In genomic region chr8:80739155-80739924, GRCm38 (mm10) we compare ENCODE assay signal across 8 mouse cellular contexts. TPM values are rescaled to one million over a fixed set of nuclear protein-coding genes. Genes with fewer than 3 reads are reported as not detected.
DNase-seq lines count a peak whose midpoint lies in the region; ATAC-seq and TF ChIP-seq lines count a peak whose summit lies in the region.
"Not testable (repeated sequence)": the region's sequence is repeated elsewhere in the genome, so short reads cannot be mapped to it uniquely, and the experiment has no call there.

Smarca5 (minus strand) TSS chr8:80739497.

- TF ChIP-seq CTCF in gastrocnemius, adult 2 months (IDR thresholded peaks at IDR 0.05); left cerebral cortex, adult 2 months (IDR thresholded peaks at IDR 0.05): not testable (repeated sequence)
- TF ChIP-seq CTCF in hindbrain, postnatal 0 days (IDR thresholded peaks at IDR 0.05; ENCODE audit: low read depth) = peak; percentile 19; the same call in 1 of the 2 replicates

- ATAC-seq in activated CD4-positive, CD25-positive, alpha-beta regulatory T cell, adult 4 months = peak; percentile 88
- ATAC-seq in common myeloid progenitor, adult 5-6 weeks (replicated peaks; ENCODE audit: low read depth, poor library complexity, severe bottlenecking) = peak; percentile 97
- ATAC-seq in hindbrain, postnatal 0 days = peak; percentile 97

- H3K27me3 ChIP-seq in hindbrain, postnatal 0 days (ENCODE audit: insufficient read depth, low read length) = not testable (repeated sequence)

- H3K9ac ChIP-seq in hindbrain, postnatal 0 days (replicated peaks; ENCODE audit: low read length) = peak within 1 kb of the TSS; percentile 85

- intact Hi-C loops in gastrocnemius, adult 2 months (cut with DNase I); left cerebral cortex, adult 2 months (cut with DNase I): not testable (repeated sequence)

- H3K79me2 ChIP-seq in macrophage (ENCODE audit: inconsistent target) = peaks cover 41% of the 10 kb centered on the region

- H3K4me2 ChIP-seq in hindbrain, postnatal 0 days (ENCODE audit: low read depth, low read length) = peak within 1 kb of the TSS; percentile 80

- 2% methylated on average over 74 of the region's 91 CpGs for WGBS in hindbrain, postnatal 0 days
- WGBS in macrophage (ENCODE audit: missing documents) = under 1% methylated on average over 62 of the region's 91 CpGs

- not testable (repeated sequence) for H3K9me3 ChIP-seq in hindbrain, postnatal 0 days (ENCODE audit: low read length)

- H3K36me3 ChIP-seq in hindbrain, postnatal 0 days (ENCODE audit: insufficient read depth, low read length); macrophage (ENCODE audit: inconsistent target): not testable (repeated sequence)

- H3K4me1 ChIP-seq in hindbrain, postnatal 0 days (ENCODE audit: insufficient read depth, low read length) = not testable (repeated sequence)

- peak within 1 kb of the TSS; percentile 98 for H3K27ac ChIP-seq in gastrocnemius, adult 2 months
- H3K27ac ChIP-seq in hindbrain, postnatal 0 days = peak within 1 kb of the TSS; percentile 96
- peak within 1 kb of the TSS; percentile 96 for H3K27ac ChIP-seq in left cerebral cortex, adult 2 months
- peak within 1 kb of the TSS; percentile 68 for H3K27ac ChIP-seq in macrophage

- DNase-seq in gastrocnemius, adult 2 months = peak; percentile 95
- peak; percentile 93 for DNase-seq in hindbrain, postnatal 0 days (ENCODE audit: low spot score)
- peak; percentile 92 to 93 for DNase-seq in left cerebral cortex, adult 2 months (ENCODE audit: extremely low spot score in 1 of 2, low spot score in 2 of 2)
- peak; percentile 81 for DNase-seq in retina, postnatal 7 days (ENCODE audit: low read depth, low spot score)
- peak; percentile 93 to 98 for DNase-seq in urinary bladder, adult 18-20 months (ENCODE audit: low spot score in 2 of 2)

- H3K4me3 ChIP-seq in gastrocnemius, adult 2 months = peak within 1 kb of the TSS; percentile 95
- H3K4me3 ChIP-seq in hindbrain, postnatal 0 days (ENCODE audit: low read length) = peak within 1 kb of the TSS; percentile 73
- peak within 1 kb of the TSS; percentile 93 for H3K4me3 ChIP-seq in left cerebral cortex, adult 2 months
- H3K4me3 ChIP-seq in macrophage (ENCODE audit: inconsistent target) = peak within 1 kb of the TSS; percentile 79

RNA-seq across cellular contexts. Expression of gene Smarca5, which starts in this region (rescaled TPM):
- polyA plus RNA-seq in activated CD4-positive, CD25-positive, alpha-beta regulatory T cell, adult 4 months (2017; shearing (Covaris generic)) = 10 to 100 TPM; 25.0 to 26.0 TPM
- 232 and 251 TPM in 2 replicates for total RNA-seq in common myeloid progenitor, adult 5-6 weeks (2017)
- 10 to 100 TPM; 28.6 to 38.4 TPM for total RNA-seq in gastrocnemius, adult 2 months (2021)
- 22.6 and 27.3 TPM in 2 replicates for total RNA-seq in hindbrain, postnatal 0 days (2014; rRNA removed)
- polyA plus RNA-seq in hindbrain, postnatal 0 days (2015; fragmentation: Nextera tagmentation; extraction: Ambion mirVana) = 39.7 and 43.7 TPM in 2 replicates
- 10 to 100 TPM; 60.7 to 61.0 TPM for total RNA-seq in left cerebral cortex, adult 2 months (2021)
- 100 to 1,000 TPM in 6 of 26 experiments, 10 to 100 TPM in 20; 51.3 to 143 (median 79.0) TPM for total RNA-seq in macrophage (2018; cell fraction: chromatin; rRNA removed)
- total RNA-seq in macrophage (2018; cell fraction: cytosol; rRNA removed) = 10 to 100 TPM; 24.3 to 45.9 (median 31.6) TPM
- total RNA-seq in macrophage (2018; cell fraction: nucleus; rRNA removed) = 10 to 100 TPM; 38.2 to 82.2 (median 53.5) TPM
- 23.7 to 43.7 TPM (median 31.2 TPM) in 3 replicates for polyA plus RNA-seq in macrophage (2018)

Comparison
In these comparisons a context has a peak if more than half of its experiments do, and no peak if none do; other contexts are left out.
1. Peak in every context shown above with its lines: DNase-seq, ATAC-seq, H3K4me3 ChIP-seq and H3K27ac ChIP-seq.